Mouse (Mus musculus) hindbrain, embryonic 10.5 days (tissue): ENCODE data around the gene Zfhx2. TPM values are rescaled to one million over a fixed set of nuclear protein-coding genes. Genes with fewer than 3 reads are reported as not detected.

ENCODE experiments used
- DNase-seq: peaks from one replicate; pipeline ENCODE4 v3.0.0-alpha.2; 2017; ENCODE audit warnings: low spot score
- H3K27ac ChIP-seq: fragments of 300-500 bp; sonication (generic); 2 replicates; pipeline ENCODE4 v1.5.1; 2016; ENCODE audit warnings: mild to moderate bottlenecking, moderate library complexity
- H3K27me3 ChIP-seq: fragments of 300-500 bp; sonication (generic); 2 replicates; pipeline ENCODE4 v1.6.1; 2016; ENCODE audit warnings: mild to moderate bottlenecking; ENCODE audit not compliant: poor library complexity, insufficient read depth, severe bottlenecking
- H3K36me3 ChIP-seq: fragments of 300-500 bp; sonication (generic); 2 replicates; pipeline ENCODE4 v1.6.1; 2016; ENCODE audit warnings: mild to moderate bottlenecking, moderate library complexity
- H3K4me1 ChIP-seq: fragments of 300-500 bp; sonication (generic); replicated peaks from 2 replicates; pipeline ENCODE4 v1.6.1; 2016; ENCODE audit warnings: mild to moderate bottlenecking
- H3K4me3 ChIP-seq: fragments of 300-500 bp; sonication (generic); 2 replicates; pipeline ENCODE4 v1.5.1; 2016; ENCODE audit warnings: mild to moderate bottlenecking, moderate library complexity
- H3K9me3 ChIP-seq: fragments of 300-500 bp; sonication (generic); 2 replicates; pipeline ENCODE4 v1.6.1; 2016; ENCODE audit warnings: mild to moderate bottlenecking, moderate library complexity
- WGBS: fragments of 180-500 bp; shearing (Covaris S2); methylation state at CpG from one replicate; pipeline ENCODE4 v1.1.7; 2016; 5-methylcytosine and 5-hydroxymethylcytosine counted together
- polyA plus RNA-seq: library from polyadenylated mRNA; unstranded; fragments of >200 nt; fragmentation: Nextera tagmentation; extraction: Ambion mirVana; gene quantifications from 2 replicates; pipeline ENCODE4 v1.2.1, GENCODE M21; 2016

The Zfhx2 gene
- polyA plus RNA-seq, 1 experiment from 2014 or later, result 17.7 TPM

GRCm38 (mm10) chr14:55101592-55101991 is 9.5 kb upstream of the Zfhx2 start:
- Histone ChIP-seq H3K27ac (no peak overlapping the region), H3K4me1 (peaks cover 32% of the 10 kb centered on the region), H3K36me3 (peaks cover 50% of the 10 kb centered on the region), H3K4me3 (no peak overlapping the region), H3K9me3 (no peaks in the 10 kb centered on the region), H3K27me3 (0 out of 2 replicates have a peak, but pooled peaks cover 7% of the 10 kb centered on the region)
- DNase-seq, result peak; percentile 61
- WGBS, result 51% methylated on average over 4 of the region's 4 CpGs

DNA sequence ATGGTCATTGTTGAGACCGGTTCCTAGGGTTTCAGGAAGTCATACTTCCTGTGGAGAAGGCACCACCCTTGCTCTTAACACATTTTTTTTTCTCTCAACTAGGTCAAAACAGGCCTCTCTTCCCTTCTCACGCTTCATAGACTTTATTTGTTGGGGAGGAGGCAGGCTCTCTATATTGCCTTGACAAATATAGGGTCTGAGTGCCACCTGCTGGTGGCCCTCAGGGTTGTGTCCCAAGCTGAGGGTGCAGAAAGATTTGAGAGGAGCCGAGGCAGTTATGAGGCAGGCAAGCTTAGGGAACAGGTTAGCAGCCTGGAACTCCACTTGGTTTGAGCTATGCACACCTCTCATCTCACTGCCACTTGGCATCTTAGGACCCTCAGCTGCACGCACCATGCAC is 5.9 kb upstream of the Zfhx2 start:
- WGBS, result 74% methylated on average over 4 of the region's 4 CpGs
- H3K4me1 ChIP-seq, result peaks cover 41% of the 10 kb centered on the region
- peak; percentile 40 for DNase-seq

GRCm38 (mm10) chr14:55097646-55098045 is 5.5 kb upstream of the Zfhx2 start:
- 70% methylated on average over 10 of the region's 10 CpGs for WGBS
- peaks cover 41% of the 10 kb centered on the region for H3K4me1 ChIP-seq
- H3K9me3 ChIP-seq, result no peaks in the 10 kb centered on the region
- H3K27me3 ChIP-seq, result 0 out of 2 replicates have a peak, but pooled peaks cover 6% of the 10 kb centered on the region
- DNase-seq, result no peak
- peaks cover 50% of the 10 kb centered on the region for H3K36me3 ChIP-seq
- H3K27ac ChIP-seq, result peak overlapping the region; percentile 64
- H3K4me3 ChIP-seq, result 0 out of 2 replicates have a peak overlapping the region, but pooled peaks have one; percentile 21

More for the DNA sequence above, 5.9 kb upstream of the Zfhx2 start:
- 0 out of 2 replicates have a peak, but pooled peaks cover 6% of the 10 kb centered on the region for H3K27me3 ChIP-seq
- H3K27ac ChIP-seq, result no peak overlapping the region
- no peak overlapping the region for H3K4me3 ChIP-seq
- H3K9me3 ChIP-seq, result no peaks in the 10 kb centered on the region
- peaks cover 50% of the 10 kb centered on the region for H3K36me3 ChIP-seq

- H3K9me3 ChIP-seq, result no peaks in the 10 kb centered on the region
- H3K27ac ChIP-seq, result peak overlapping the region; percentile 64
- 0 out of 2 replicates have a peak, but pooled peaks cover 6% of the 10 kb centered on the region for H3K27me3 ChIP-seq
- peaks cover 45% of the 10 kb centered on the region for H3K4me1 ChIP-seq
- peak overlapping the region; percentile 21; the same call in 1 of the 2 replicates for H3K4me3 ChIP-seq
- no peak for DNase-seq
- peaks cover 45% of the 10 kb centered on the region for H3K36me3 ChIP-seq
- WGBS, result 57% methylated on average over 9 of the region's 9 CpGs
Observed at GRCm38 (mm10) chr14:55096573-55097087, 4.5 kb upstream of the Zfhx2 start.

GRCm38 (mm10) chr14:55095671-55096070 is 3.5 kb upstream of the Zfhx2 start:
- H3K9me3 ChIP-seq, result no peaks in the 10 kb centered on the region
- H3K36me3 ChIP-seq, result peaks cover 37% of the 10 kb centered on the region
- H3K27me3 ChIP-seq, result 0 out of 2 replicates have a peak, but pooled peaks cover 6% of the 10 kb centered on the region
- peak overlapping the region; percentile 68 for H3K4me3 ChIP-seq
- no peak for DNase-seq
- peak overlapping the region; percentile 96 for H3K27ac ChIP-seq
- peaks cover 54% of the 10 kb centered on the region for H3K4me1 ChIP-seq
- WGBS, result 75% methylated on average over 12 of the region's 12 CpGs

- 59% methylated on average over 9 of the region's 9 CpGs for WGBS
- H3K27me3 ChIP-seq, result 0 out of 2 replicates have a peak, but pooled peaks cover 6% of the 10 kb centered on the region
- peak overlapping the region; percentile 96 for H3K27ac ChIP-seq
- peak overlapping the region; percentile 68 for H3K4me3 ChIP-seq
- H3K36me3 ChIP-seq, result peaks cover 33% of the 10 kb centered on the region
- H3K4me1 ChIP-seq, result peaks cover 58% of the 10 kb centered on the region
- DNase-seq, result no peak
- H3K9me3 ChIP-seq, result no peaks in the 10 kb centered on the region
Observed at GRCm38 (mm10) chr14:55095263-55095662, 3.1 kb upstream of the Zfhx2 start.

DNA sequence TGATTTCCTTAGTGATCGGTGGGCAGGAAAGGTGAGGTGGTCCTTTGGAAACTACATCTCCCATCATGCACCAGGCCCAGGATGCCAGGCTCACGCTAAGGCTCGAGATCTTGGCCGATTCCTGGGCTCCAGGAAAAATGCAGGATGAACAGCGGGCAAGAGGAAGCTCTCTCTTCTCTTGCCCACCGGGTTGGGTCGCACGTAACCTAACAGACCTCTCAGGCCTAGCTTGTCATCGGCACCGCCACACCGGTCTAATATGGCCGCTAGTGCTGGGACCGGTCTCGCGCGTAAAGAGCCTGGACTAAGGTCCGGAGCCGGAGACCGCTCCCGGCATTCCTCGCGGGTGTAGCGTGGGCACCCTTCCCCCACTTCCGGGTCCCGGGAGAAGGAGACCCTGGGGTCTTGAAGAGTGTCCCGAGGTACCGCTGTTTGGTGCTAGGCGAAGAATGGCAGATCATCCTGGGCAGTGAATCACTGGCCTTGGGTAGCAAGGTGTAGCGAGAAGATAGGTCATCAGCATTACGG is 2.6 kb upstream of the Zfhx2 start, which contains the start of gene Thtpa:
TSS of gene Thtpa (plus strand) at position 81 of the 528 bp plus-strand sequence.
- H3K27me3 ChIP-seq, result 0 out of 2 replicates have a peak, but pooled peaks cover 6% of the 10 kb centered on the region
- under 1% methylated on average over 30 of the region's 30 CpGs for WGBS
- peaks cover 63% of the 10 kb centered on the region for H3K4me1 ChIP-seq
- peak within 1 kb of the TSS; percentile 68 for H3K4me3 ChIP-seq
- H3K36me3 ChIP-seq, result peaks cover 29% of the 10 kb centered on the region
- no peaks in the 10 kb centered on the region for H3K9me3 ChIP-seq
- peak within 1 kb of the TSS; percentile 96 for H3K27ac ChIP-seq
- peak; percentile 88 for DNase-seq

GRCm38 (mm10) chr14:55093927-55094326 is 1.8 kb upstream of the Zfhx2 start:
- Histone ChIP-seq H3K36me3 (peaks cover 22% of the 10 kb centered on the region), H3K27ac (no peak overlapping the region), H3K27me3 (0 out of 2 replicates have a peak, but pooled peaks cover 6% of the 10 kb centered on the region), H3K4me3 (peak overlapping the region; percentile 68; the same call in 1 of the 2 replicates), H3K4me1 (peaks cover 71% of the 10 kb centered on the region), H3K9me3 (no peaks in the 10 kb centered on the region)
- DNase-seq, result no peak
- WGBS, result 38% methylated on average over 6 of the region's 6 CpGs

- peak; percentile 49 for DNase-seq
- peak overlapping the region; percentile 95 for H3K27ac ChIP-seq
- 2% methylated on average over 34 of the region's 34 CpGs for WGBS
- H3K9me3 ChIP-seq, result no peaks in the 10 kb centered on the region
- peak overlapping the region; percentile 80 for H3K4me3 ChIP-seq
- H3K36me3 ChIP-seq, result no peaks in the 10 kb centered on the region
- peaks cover 75% of the 10 kb centered on the region for H3K4me1 ChIP-seq
- H3K27me3 ChIP-seq, result 0 out of 2 replicates have a peak, but pooled peaks cover 6% of the 10 kb centered on the region
Observed at GRCm38 (mm10) chr14:55091209-55091865, 787 bp downstream of the Zfhx2 start.

- no peak for DNase-seq
- peaks cover 71% of the 10 kb centered on the region for H3K4me1 ChIP-seq
- H3K27ac ChIP-seq, result peak overlapping the region; percentile 12; the same call in 1 of the 2 replicates
- H3K9me3 ChIP-seq, result no peaks in the 10 kb centered on the region
- H3K4me3 ChIP-seq, result no peak overlapping the region
- H3K27me3 ChIP-seq, result 0 out of 2 replicates have a peak, but pooled peaks cover 6% of the 10 kb centered on the region
- WGBS, result 65% methylated on average over 13 of the region's 13 CpGs
- H3K36me3 ChIP-seq, result no peaks in the 10 kb centered on the region
Observed at GRCm38 (mm10) chr14:55089199-55089947, 2.8 kb downstream of the Zfhx2 start.

GRCm38 (mm10) chr14:55086009-55086514 is 6.1 kb downstream of the Zfhx2 start:
- H3K27ac ChIP-seq, result peak overlapping the region; percentile 76; the same call in 1 of the 2 replicates
- DNase-seq, result no peak
- H3K4me1 ChIP-seq, result peaks cover 58% of the 10 kb centered on the region
- H3K9me3 ChIP-seq, result no peaks in the 10 kb centered on the region
- H3K4me3 ChIP-seq, result no peak overlapping the region
- H3K36me3 ChIP-seq, result no peaks in the 10 kb centered on the region
- H3K27me3 ChIP-seq, result no peaks in the 10 kb centered on the region
- WGBS, result 79% methylated on average over 6 of the region's 6 CpGs

DNA sequence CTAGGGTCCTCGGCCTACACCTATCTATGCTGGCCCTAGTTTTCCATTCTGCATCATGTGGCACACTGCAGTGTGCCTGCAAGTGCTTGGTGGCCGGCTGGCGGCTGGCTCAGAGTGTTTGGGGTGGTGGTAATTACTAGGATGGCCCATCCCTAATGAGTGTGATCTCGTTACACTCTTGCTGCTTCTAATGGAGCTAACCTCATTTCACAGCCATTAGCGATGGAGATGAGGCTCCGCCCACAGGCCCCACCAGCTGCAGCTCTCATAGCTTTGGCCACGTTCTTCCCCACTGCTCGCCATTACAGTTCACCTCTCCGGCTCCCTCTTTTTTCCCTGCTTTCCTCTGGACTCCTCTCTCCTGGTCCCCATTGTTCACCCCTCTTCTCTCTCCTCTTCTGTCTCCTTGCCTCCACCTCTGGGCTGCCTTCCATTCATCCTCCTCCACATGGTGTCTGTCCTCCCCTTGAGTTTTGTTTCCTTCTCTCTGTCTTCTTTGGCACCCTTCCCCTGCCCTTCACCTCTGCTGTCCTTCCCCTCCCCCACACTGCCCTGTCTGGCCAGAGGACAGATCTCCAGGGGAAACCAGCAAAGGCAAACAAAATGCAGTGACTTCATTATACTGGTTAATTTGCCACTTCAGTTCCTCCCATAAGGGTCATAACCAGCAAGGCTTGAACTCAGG is 6.7 kb downstream of the Zfhx2 start:
- Histone ChIP-seq H3K27ac (peak overlapping the region; percentile 76), H3K9me3 (no peaks in the 10 kb centered on the region), H3K27me3 (no peaks in the 10 kb centered on the region), H3K36me3 (no peaks in the 10 kb centered on the region), H3K4me3 (no peak overlapping the region; the same call in 1 of the 2 replicates), H3K4me1 (peaks cover 54% of the 10 kb centered on the region)
- DNase-seq, result peak; percentile 28
- 38% methylated on average over 9 of the region's 9 CpGs for WGBS
